19 mouse cellular contexts compared by ENCODE assay signal in genomic region chr10:69149252-69149651, GRCm38 (mm10).
"Had no signal": no experiment of that assay in that cellular context is flagged by ENCODE, and none has a peak within 500 bp of the region (broad histone marks: within the 10 kb centered on the region; RNA-seq: fewer than 3 reads in every experiment).

No protein-coding gene starts in this region.

- DNase-seq: lung, adult 18-20 months; lung, embryonic 14.5 days; lung, postnatal 10 days; lung, postnatal 4 days; midbrain, embryonic 14.5 days; retina, postnatal 1 day; right cerebral cortex, adult 18-20 months; right cerebral cortex, postnatal 25 days; right cerebral cortex, postnatal 4 days; spleen, adult 18-20 months; thymus, adult 2 months; thymus, postnatal 25 days; thymus, postnatal 4 days had no signal

- ATAC-seq: midbrain, embryonic 16.5 days had no signal

- H3K9me3 ChIP-seq: midbrain, embryonic 10.5 days; midbrain, embryonic 12.5 days; neural tube, embryonic 13.5 days; neural tube, embryonic 15.5 days had no signal

- H3K9ac ChIP-seq: lung, embryonic 14.5 days; midbrain, embryonic 12.5 days; neural tube, embryonic 13.5 days; neural tube, embryonic 15.5 days had no signal

- H3K27me3 ChIP-seq: midbrain, embryonic 12.5 days; neural tube, embryonic 13.5 days; neural tube, embryonic 15.5 days had no signal

- H3K4me3 ChIP-seq: midbrain, embryonic 10.5 days; midbrain, embryonic 12.5 days; myocyte; neural tube, embryonic 13.5 days; neural tube, embryonic 15.5 days had no signal

- H3K27ac ChIP-seq: midbrain, embryonic 10.5 days; midbrain, embryonic 12.5 days; neural tube, embryonic 13.5 days; neural tube, embryonic 15.5 days had no signal

- H3K4me1 ChIP-seq: midbrain, embryonic 10.5 days; midbrain, embryonic 12.5 days; neural tube, embryonic 13.5 days; neural tube, embryonic 15.5 days had no signal

- H3K4me2 ChIP-seq: lung, embryonic 14.5 days; midbrain, embryonic 12.5 days; neural tube, embryonic 13.5 days; neural tube, embryonic 15.5 days had no signal

- H3K36me3 ChIP-seq: midbrain, embryonic 10.5 days; midbrain, embryonic 12.5 days; neural tube, embryonic 13.5 days; neural tube, embryonic 15.5 days had no signal
